In genomic region chr13:18439858-18440257, GRCm38 (mm10) we compare ENCODE assay signal across 33 mouse cellular contexts. TPM values are rescaled to one million over a fixed set of nuclear protein-coding genes. Genes with fewer than 3 reads are reported as not detected.
"Had no signal": no experiment of that assay in that cellular context is flagged by ENCODE, and none has a peak within 500 bp of the region (broad histone marks: within the 10 kb centered on the region; RNA-seq: fewer than 3 reads in every experiment).

No protein-coding gene starts in this region.

- H3K4me2 ChIP-seq: heart, embryonic 11.5 days; heart, embryonic 12.5 days; heart, embryonic 13.5 days; heart, embryonic 15.5 days; hindbrain, embryonic 12.5 days; hindbrain, embryonic 13.5 days; hindbrain, embryonic 14.5 days; hindbrain, embryonic 15.5 days; intestine, embryonic 15.5 days had no signal

- H3K36me3 ChIP-seq: heart, embryonic 10.5 days; heart, embryonic 12.5 days; heart, embryonic 13.5 days; heart, embryonic 15.5 days; hindbrain, embryonic 10.5 days; hindbrain, embryonic 12.5 days; hindbrain, embryonic 13.5 days; hindbrain, embryonic 15.5 days; intestine, embryonic 15.5 days had no signal

- DNase-seq: heart, adult 18-20 months; heart, adult 2 months; heart, postnatal 10 days; heart, postnatal 14 days; heart, postnatal 36 days; heart, postnatal 4 days; kidney, adult 11 months; kidney, adult 18-20 months; kidney, adult 9 months; kidney, postnatal 10 days; kidney, postnatal 36 days; kidney, postnatal 4 days; layer of hippocampus, adult 9-11 months; layer of hippocampus, postnatal 36 days had no signal

- H3K4me3 ChIP-seq: heart, adult 2 months; heart, embryonic 10.5 days; heart, embryonic 12.5 days; heart, embryonic 13.5 days; heart, embryonic 15.5 days; hindbrain, embryonic 10.5 days; hindbrain, embryonic 12.5 days; hindbrain, embryonic 13.5 days; hindbrain, embryonic 15.5 days; intestine, embryonic 15.5 days; layer of hippocampus, adult 2 months; left cerebral cortex, adult 2 months had no signal

- H3K9ac ChIP-seq: heart, embryonic 12.5 days; heart, embryonic 13.5 days; heart, embryonic 15.5 days; hindbrain, embryonic 12.5 days; hindbrain, embryonic 13.5 days; hindbrain, embryonic 14.5 days; hindbrain, embryonic 15.5 days; intestine, embryonic 15.5 days had no signal

- H3K9me3 ChIP-seq: heart, embryonic 10.5 days; heart, embryonic 12.5 days; heart, embryonic 13.5 days; heart, embryonic 15.5 days; hindbrain, embryonic 10.5 days; hindbrain, embryonic 12.5 days; hindbrain, embryonic 13.5 days; hindbrain, embryonic 15.5 days; intestine, embryonic 15.5 days had no signal

- H3K27ac ChIP-seq: heart, adult 2 months; heart, embryonic 10.5 days; heart, embryonic 13.5 days; heart, embryonic 15.5 days; hindbrain, embryonic 10.5 days; hindbrain, embryonic 12.5 days; hindbrain, embryonic 13.5 days; hindbrain, embryonic 14.5 days; hindbrain, embryonic 15.5 days; hindbrain, postnatal 0 days; intestine, embryonic 15.5 days; layer of hippocampus, adult 2 months; left cerebral cortex, adult 2 months had no signal

- H3K4me1 ChIP-seq: heart, embryonic 10.5 days; heart, embryonic 12.5 days; heart, embryonic 13.5 days; heart, embryonic 15.5 days; hindbrain, embryonic 10.5 days; hindbrain, embryonic 12.5 days; hindbrain, embryonic 13.5 days; hindbrain, embryonic 15.5 days; intestine, embryonic 15.5 days had no signal

- H3K27me3 ChIP-seq: heart, embryonic 12.5 days; heart, embryonic 13.5 days; heart, embryonic 15.5 days; hindbrain, embryonic 12.5 days; hindbrain, embryonic 13.5 days; hindbrain, embryonic 15.5 days; intestine, embryonic 15.5 days had no signal

- ATAC-seq: hindbrain, embryonic 16.5 days; hindbrain, postnatal 0 days; inflammation-experienced regulatory T-cells, adult 6 months; intestine, embryonic 15.5 days; intestine, embryonic 16.5 days; intestine, postnatal 0 days had no signal

RNA-seq across cellular contexts. Expression of gene Pou6f2, which starts 42.4 kb away (rescaled TPM):
- polyA plus RNA-seq: intestine, embryonic 15.5 days; intestine, postnatal 0 days; large intestine, adult 2 months had no signal
